Mouse (Mus musculus) stomach, embryonic 14.5 days (tissue): ENCODE measurements around the gene Ifitm6. TPM values are rescaled to one million over a fixed set of nuclear protein-coding genes. Genes with fewer than 3 reads are reported as not detected.
A peak's percentile ranks its signal among the peaks of the same experiment; 100 is the strongest.

Experiments
- ATAC-seq: fragments of 200-750 bp; cut with Nextera tagmentation; 2 replicates; pipeline ENCODE4 v1.8.0; 2017; ENCODE audit warnings: low read depth, moderate TSS enrichment; ENCODE audit not compliant: insufficient number of reproducible peaks, insufficient read depth, low FRiP score
- H3K27ac ChIP-seq: fragments of 300-500 bp; sonication (generic); 2 replicates; pipeline ENCODE4 v1.5.1; 2014; ENCODE audit warnings: mild to moderate bottlenecking, low read length, moderate library complexity, mixed read lengths
- H3K27me3 ChIP-seq: fragments of 300-500 bp; sonication (generic); 2 replicates; pipeline ENCODE4 v1.6.1; 2014; ENCODE audit warnings: low read length, control low read depth, mixed read lengths; ENCODE audit not compliant: control insufficient read depth, insufficient read depth
- H3K36me3 ChIP-seq: fragments of 300-500 bp; sonication (generic); 2 replicates; pipeline ENCODE4 v1.6.1; 2014; ENCODE audit warnings: mild to moderate bottlenecking, control low read depth, low read length, moderate library complexity, mixed read lengths; ENCODE audit not compliant: control insufficient read depth, insufficient read depth
- H3K4me1 ChIP-seq: fragments of 300-500 bp; sonication (generic); 2 replicates; pipeline ENCODE4 v1.6.1; 2014; ENCODE audit warnings: low read length, control low read depth, mixed read lengths; ENCODE audit not compliant: control insufficient read depth, insufficient read depth
- H3K4me2 ChIP-seq: fragments of 300-500 bp; sonication (generic); replicated peaks from 2 replicates; pipeline ENCODE4 v1.6.1; 2014; ENCODE audit warnings: low read depth, low read length, control low read depth
- H3K4me3 ChIP-seq: fragments of 300-500 bp; sonication (generic); 2 replicates; pipeline ENCODE4 v1.5.1; 2014; ENCODE audit warnings: low read depth, low read length, control low read depth
- H3K9ac ChIP-seq: fragments of 300-500 bp; sonication (generic); replicated peaks from 2 replicates; pipeline ENCODE4 v1.6.1; 2014; ENCODE audit warnings: low read depth, mild to moderate bottlenecking, control low read depth, low read length, moderate library complexity, mixed read lengths
- H3K9me3 ChIP-seq: fragments of 300-500 bp; sonication (generic); 2 replicates; pipeline ENCODE4 v1.6.1; 2016; ENCODE audit warnings: low read depth, low read length, control low read depth; ENCODE audit not compliant: control insufficient read depth
- WGBS: fragments of 180-500 bp; shearing (Covaris S2); extraction: QIAGEN DNeasy Blood & Tissue Kit; methylation state at CpG from one replicate; pipeline ENCODE4 v1.1.7; 2014; 5-methylcytosine and 5-hydroxymethylcytosine counted together
- polyA plus RNA-seq: library from polyadenylated mRNA; unstranded; fragments of >200 nt; fragmentation: Nextera tagmentation; extraction: Ambion mirVana; gene quantifications from 2 replicates; pipeline ENCODE4 v1.2.1, GENCODE M21; 2014

Ifitm6 gene
- polyA plus RNA-seq, 1 experiment from 2014 or later = not detected

- H3K27me3 ChIP-seq = no peaks in the 10 kb centered on the region
- WGBS = 17% methylated on average over 1 of the region's 1 CpGs
- no peak overlapping the region for H3K9ac ChIP-seq
- no peaks in the 10 kb centered on the region for H3K9me3 ChIP-seq
- no peak for ATAC-seq
- H3K4me2 ChIP-seq = no peak overlapping the region
- H3K4me1 ChIP-seq = no peaks in the 10 kb centered on the region
- H3K27ac ChIP-seq = no peak overlapping the region
- no peak overlapping the region for H3K4me3 ChIP-seq
- no peaks in the 10 kb centered on the region for H3K36me3 ChIP-seq
Measured at GRCm38 (mm10) chr7:140997817-140998216, 19.9 kb downstream of the Ifitm6 start.

GRCm38 (mm10) chr7:140991117-140991689 lies 26.5 kb downstream of the Ifitm6 start:
- H3K4me1 ChIP-seq = no peaks in the 10 kb centered on the region
- H3K36me3 ChIP-seq = no peaks in the 10 kb centered on the region
- no peak for ATAC-seq
- H3K4me2 ChIP-seq = no peak overlapping the region
- no peak overlapping the region for H3K4me3 ChIP-seq
- 81% methylated on average over 14 of the region's 14 CpGs for WGBS
- no peaks in the 10 kb centered on the region for H3K27me3 ChIP-seq
- no peak overlapping the region for H3K27ac ChIP-seq
- no peaks in the 10 kb centered on the region for H3K9me3 ChIP-seq
- no peak overlapping the region for H3K9ac ChIP-seq

- Histone ChIP-seq H3K4me2 (no peak overlapping the region), H3K4me1 (no peaks in the 10 kb centered on the region), H3K27me3 (no peaks in the 10 kb centered on the region), H3K27ac (no peak overlapping the region), H3K9me3 (no peaks in the 10 kb centered on the region), H3K9ac (no peak overlapping the region), H3K36me3 (no peaks in the 10 kb centered on the region), H3K4me3 (no peak overlapping the region)
- WGBS = 70% methylated on average over 5 of the region's 5 CpGs
- no peak for ATAC-seq
Measured at GRCm38 (mm10) chr7:140990622-140991021, 27.1 kb downstream of the Ifitm6 start.

- H3K27ac ChIP-seq = no peak overlapping the region
- H3K36me3 ChIP-seq = no peaks in the 10 kb centered on the region
- H3K27me3 ChIP-seq = no peaks in the 10 kb centered on the region
- H3K4me1 ChIP-seq = no peaks in the 10 kb centered on the region
- H3K9ac ChIP-seq = no peak overlapping the region
- H3K4me3 ChIP-seq = no peak overlapping the region
- no peak for ATAC-seq
- no peaks in the 10 kb centered on the region for H3K9me3 ChIP-seq
- H3K4me2 ChIP-seq = no peak overlapping the region
- WGBS = 51% methylated on average over 6 of the region's 6 CpGs
Measured at GRCm38 (mm10) chr7:140990185-140990584, 27.5 kb downstream of the Ifitm6 start.

GRCm38 (mm10) chr7:140989022-140989421 lies 28.7 kb downstream of the Ifitm6 start:
- ATAC-seq = 0 out of 2 replicates have a peak, but pooled peaks have one; percentile 10
- no peaks in the 10 kb centered on the region for H3K36me3 ChIP-seq
- H3K27me3 ChIP-seq = no peaks in the 10 kb centered on the region
- no peak overlapping the region for H3K27ac ChIP-seq
- 68% methylated on average over 4 of the region's 4 CpGs for WGBS
- H3K9ac ChIP-seq = no peak overlapping the region
- H3K9me3 ChIP-seq = no peaks in the 10 kb centered on the region
- no peak overlapping the region for H3K4me2 ChIP-seq
- no peaks in the 10 kb centered on the region for H3K4me1 ChIP-seq
- H3K4me3 ChIP-seq = no peak overlapping the region

- Histone ChIP-seq H3K4me2 (no peak overlapping the region), H3K9me3 (no peaks in the 10 kb centered on the region), H3K9ac (no peak overlapping the region), H3K27me3 (no peaks in the 10 kb centered on the region), H3K4me1 (no peaks in the 10 kb centered on the region), H3K36me3 (no peaks in the 10 kb centered on the region), H3K27ac (no peak overlapping the region), H3K4me3 (no peak overlapping the region)
- WGBS = 72% methylated on average over 17 of the region's 17 CpGs
- no peak for ATAC-seq
Measured at GRCm38 (mm10) chr7:140987182-140988138, 30.3 kb downstream of the Ifitm6 start.

- H3K4me1 ChIP-seq = no peaks in the 10 kb centered on the region
- H3K4me3 ChIP-seq = no peak overlapping the region
- H3K4me2 ChIP-seq = no peak overlapping the region
- H3K27ac ChIP-seq = no peak overlapping the region
- H3K9ac ChIP-seq = no peak overlapping the region
- H3K9me3 ChIP-seq = no peaks in the 10 kb centered on the region
- no peak for ATAC-seq
- no peaks in the 10 kb centered on the region for H3K27me3 ChIP-seq
- H3K36me3 ChIP-seq = no peaks in the 10 kb centered on the region
- 90% methylated on average over 7 of the region's 7 CpGs for WGBS
Measured at GRCm38 (mm10) chr7:140982971-140983370, 34.8 kb downstream of the Ifitm6 start.

GRCm38 (mm10) chr7:140981704-140982103 lies 36.0 kb downstream of the Ifitm6 start:
- no peaks in the 10 kb centered on the region for H3K36me3 ChIP-seq
- WGBS = 91% methylated on average over 8 of the region's 8 CpGs
- no peaks in the 10 kb centered on the region for H3K4me1 ChIP-seq
- H3K4me3 ChIP-seq = no peak overlapping the region
- no peak overlapping the region for H3K27ac ChIP-seq
- no peak overlapping the region for H3K9ac ChIP-seq
- no peak for ATAC-seq
- H3K27me3 ChIP-seq = no peaks in the 10 kb centered on the region
- no peaks in the 10 kb centered on the region for H3K9me3 ChIP-seq
- H3K4me2 ChIP-seq = no peak overlapping the region
